Mouse (Mus musculus) adrenal gland, adult 8-10 months (tissue): ENCODE results near the gene Rsph1. TPM values are rescaled to one million over a fixed set of nuclear protein-coding genes. Genes with fewer than 3 reads are reported as not detected.

Source experiments
- DNase-seq: peaks from one replicate; pipeline ENCODE4 v3.0.0; 2022
- total RNA-seq, 4 experiments: library from RNA; stranded (reverse); gene quantifications; 2 replicates each; pipeline ENCODE4 v1.2.4; 2022

Gene Rsph1
- total RNA-seq, 4 experiments from 2014 or later = 3.9 to 14.9 (median 9.1) TPM

DNA sequence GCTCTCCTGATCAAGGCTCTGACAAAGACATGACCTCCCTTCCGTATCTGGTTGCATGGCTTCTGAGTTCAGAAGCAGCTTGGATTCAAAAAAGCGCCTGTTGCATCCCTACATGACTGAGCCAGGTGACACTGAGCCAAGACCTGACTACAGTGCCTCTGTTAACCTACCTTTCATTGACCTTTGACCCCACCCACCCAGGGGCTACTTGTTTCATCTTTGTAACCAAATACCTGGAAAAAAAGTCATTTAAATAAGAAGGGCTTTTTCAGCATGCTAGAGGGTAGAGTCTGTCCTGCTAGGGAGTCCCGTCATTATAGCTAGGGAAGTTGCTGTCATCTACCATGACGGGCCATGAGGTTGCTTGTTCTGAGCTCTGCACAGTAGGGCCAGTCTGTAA is 26.2 kb upstream of the Rsph1 start:
- DNase-seq = no peak

DNA sequence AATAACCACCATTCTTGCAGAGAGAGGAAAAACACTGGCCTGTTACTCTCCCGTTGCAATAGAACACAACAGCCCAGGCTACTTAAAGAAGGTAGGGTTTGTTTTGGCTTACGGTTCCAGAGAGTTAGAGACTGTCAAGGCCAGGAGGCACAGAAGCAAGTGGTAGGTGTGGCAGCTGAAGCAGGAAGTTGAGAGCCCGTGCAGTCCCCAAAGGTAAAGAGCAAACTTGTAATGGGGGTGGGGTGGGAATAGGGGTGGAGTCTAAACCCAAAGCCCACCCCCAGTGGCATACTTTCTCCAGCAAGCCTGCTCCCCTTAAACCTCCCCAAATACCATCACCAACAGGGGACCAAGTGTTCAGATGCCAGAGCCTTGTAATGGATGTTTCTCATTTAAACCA is 23.6 kb upstream of the Rsph1 start:
- DNase-seq = no peak

DNA sequence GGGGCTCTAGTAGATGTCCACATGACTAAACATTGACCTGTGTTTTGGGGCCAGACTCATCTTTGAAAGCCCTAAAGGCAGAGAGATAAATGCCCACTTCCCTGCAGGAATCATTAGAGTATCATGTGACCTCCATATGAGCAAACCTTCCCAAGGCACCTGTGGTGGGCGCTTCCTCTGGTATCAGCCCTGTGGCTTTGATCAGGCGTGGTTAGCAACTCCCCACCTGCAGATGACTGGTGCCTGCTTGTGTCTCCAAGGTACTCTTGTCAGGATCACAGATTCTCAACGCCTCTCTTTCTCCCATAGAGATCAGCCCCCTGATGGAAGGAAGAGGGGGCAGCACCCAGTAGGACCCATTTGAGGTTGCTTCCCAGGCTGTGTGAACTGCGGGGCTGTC is 22.8 kb upstream of the Rsph1 start:
- DNase-seq = no peak

DNA sequence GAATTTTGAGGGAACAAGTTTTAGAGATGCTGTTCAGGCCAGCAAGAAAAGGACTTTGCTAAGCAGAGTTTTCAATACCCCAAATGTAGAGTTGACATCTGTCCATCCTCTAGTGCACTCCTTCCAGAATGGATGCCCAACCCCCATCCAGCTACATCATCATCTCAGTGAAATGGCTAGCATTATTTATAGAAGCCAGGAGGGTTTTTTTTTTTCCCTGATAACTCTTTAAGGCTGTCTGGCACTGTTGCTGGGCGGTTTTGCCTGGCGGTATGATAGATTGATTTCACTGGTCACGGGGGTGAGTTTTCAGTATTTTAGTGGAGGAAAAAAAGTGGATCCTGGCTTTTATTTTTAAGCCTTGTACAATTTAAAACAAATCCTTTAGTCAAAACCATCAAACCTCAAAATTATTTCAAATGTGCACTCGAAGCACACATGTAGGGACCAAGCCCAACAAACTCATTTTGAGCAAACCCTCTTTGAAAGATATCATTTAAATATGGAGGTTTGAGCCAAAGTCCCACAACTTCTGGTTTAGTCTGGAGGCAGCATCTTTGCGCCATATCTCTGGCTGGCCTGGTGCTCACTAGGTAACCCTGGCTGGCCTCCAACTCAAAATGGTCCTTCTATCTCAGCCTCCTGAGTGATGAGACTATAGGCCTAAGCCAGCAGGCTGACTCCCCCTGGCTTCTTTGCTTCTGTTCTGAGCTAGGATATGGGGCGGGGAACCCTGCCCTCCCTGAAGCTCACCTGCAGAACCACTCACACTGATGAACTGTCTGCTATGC is 21.4 kb upstream of the Rsph1 start:
- DNase-seq = no peak

DNA sequence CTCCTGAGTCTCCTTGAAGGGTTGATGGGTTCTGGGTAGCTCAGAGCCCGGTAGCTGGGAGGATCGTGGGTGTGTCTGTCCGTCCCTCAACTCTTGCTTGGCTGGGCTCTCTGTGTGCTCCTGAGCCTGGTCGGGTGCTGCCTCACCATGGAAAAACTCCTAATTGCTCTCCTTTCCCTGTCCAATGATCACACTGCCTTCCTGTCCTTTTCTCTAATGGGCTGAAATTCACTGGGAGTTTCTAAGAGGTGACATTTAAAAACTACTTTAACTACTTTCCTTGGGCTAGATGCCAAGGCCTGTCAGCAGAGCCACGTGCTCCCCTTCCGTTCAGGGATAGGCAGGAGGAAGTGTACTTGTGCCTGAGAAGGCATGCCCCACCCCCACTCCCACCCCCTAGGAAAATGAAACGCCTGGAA is 20.3 kb upstream of the Rsph1 start:
- DNase-seq = peak; percentile 77

DNA sequence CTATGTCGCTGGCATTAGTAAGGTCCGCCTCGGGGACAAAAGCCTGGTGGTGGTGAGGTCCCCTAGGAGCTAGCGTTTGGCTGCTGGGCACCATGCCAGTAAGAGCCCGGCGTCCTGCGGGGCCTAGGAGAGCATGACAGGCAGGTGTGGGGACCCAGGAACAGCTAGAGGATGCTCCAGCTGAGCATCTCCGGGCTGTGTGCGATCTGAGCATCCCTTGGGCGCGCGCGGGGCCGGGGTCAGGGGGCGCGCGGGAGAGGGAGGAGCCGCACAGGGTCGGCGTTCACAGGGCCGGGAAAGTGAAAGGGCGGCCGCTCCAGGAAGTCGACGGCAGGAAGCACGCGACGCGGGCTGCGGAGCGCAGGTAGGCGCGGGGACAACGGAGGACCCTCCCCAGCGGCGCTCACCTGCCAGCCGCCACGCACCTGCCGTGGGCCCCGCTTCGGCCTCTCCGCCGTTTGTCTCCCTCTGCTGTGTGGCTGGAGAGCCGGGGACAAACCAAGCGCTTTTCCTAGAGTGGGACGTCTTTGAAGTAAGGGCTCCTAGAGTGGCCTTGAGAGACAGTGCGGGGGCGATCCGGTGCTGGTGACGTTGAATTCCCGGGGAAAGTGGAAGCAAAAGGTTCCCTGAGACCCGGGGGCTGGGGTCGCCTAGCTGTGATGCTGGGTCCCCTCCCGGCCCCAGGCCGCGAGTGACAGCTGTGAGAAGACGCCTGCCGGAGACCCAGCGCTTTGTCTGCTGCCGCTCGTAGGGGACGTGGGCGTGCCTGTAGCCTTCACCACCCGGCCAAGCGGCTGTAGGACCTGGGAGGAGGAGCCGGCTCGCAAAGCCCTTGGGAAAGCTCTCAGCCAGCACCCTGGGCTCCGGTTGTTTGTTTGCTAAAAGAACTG is 19.0 kb upstream of the Rsph1 start:
- DNase-seq = peak; percentile 87

DNA sequence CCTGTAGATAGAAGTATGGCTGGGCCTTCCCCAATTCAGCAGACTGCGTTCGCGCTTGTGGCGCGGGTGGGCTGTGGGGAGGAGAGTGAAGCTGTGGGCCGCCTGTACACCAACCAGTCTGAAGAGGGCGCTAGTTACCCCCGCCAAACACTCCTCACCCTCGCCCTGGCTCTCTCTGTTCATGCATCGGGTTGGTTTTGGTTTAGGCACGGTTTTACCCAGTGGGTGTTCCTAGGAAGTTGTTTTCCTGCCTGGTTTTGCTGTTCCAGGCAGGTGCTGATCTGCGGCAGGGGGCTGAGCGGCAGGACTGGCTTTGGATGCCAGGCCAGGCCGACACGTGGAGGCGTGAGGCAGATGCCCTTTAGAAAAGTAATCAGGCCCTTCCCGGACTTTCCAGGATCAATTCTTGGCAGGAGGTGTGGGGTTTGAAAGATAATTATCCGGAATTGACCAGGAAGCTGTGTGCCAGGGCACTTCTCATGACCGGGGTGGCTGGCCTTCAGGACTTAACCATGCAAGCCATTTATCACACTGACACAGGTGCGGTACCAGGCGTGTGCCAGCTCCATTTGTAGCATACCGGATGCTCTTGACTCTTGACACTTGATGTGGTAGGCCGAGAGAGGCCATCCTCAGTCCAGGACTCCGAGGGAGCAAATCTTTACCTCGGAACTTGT is 18.2 kb upstream of the Rsph1 start:
- DNase-seq = no peak

DNA sequence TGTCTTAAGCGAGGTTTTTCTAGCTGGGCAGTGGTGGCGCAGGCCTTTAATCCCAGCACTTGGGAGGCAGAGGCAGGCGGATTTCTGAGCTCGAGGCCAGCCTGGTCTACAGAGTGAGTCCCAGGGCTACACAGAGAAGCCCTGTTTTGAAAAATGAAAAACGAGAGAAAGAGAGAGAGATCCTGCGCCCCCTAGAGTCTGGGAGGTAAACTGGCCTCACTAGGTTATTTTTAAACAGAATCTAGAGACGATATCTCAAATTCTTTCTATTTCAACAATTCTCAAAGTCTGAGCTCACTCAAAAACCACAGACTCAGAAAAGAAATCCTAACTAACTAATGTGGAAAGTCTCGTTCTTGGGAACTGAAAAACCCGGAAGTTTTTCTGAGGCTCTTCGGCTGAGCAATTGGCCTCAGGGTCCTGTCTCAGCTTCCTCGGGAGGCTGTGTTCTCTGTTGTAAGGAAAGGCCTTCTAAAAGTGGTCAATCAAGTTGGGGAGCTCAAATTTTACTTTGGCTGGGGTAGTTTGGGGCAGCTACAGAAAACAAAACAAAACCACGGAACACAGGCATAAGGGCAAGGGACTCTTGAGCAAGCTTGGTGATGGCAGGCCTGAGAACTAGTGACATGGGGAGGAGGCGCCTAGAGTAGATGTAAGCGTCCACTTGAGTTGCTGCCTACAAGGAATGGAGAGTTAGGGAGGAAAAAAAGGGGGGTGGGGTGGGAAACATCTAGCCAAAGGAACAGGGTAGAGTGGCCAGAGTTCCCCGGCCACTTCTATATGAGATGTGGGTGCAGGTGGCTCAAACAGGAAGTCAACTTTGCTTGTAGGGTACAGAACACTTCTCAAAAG is 17.4 kb upstream of the Rsph1 start:
- no peak for DNase-seq

DNA sequence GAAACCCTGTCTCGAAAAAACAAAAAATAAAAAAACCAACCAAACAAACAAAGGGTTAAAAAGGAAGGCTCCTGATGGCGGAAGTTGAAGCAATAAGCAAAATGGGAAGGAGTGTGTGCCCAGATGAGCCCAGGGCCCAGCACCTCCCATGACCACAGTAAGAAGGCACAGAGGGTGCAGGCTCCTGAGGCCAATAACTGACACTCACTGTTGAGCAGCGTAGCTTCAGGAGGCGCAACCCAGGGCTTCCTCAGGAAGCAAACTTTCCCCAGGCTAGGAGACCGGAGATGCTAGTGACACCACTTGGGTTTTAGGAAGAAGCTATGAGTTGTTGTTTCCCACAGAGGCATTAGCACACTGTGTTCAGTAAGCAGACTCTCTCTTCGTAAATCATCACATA is 13.7 kb upstream of the Rsph1 start:
- no peak for DNase-seq

DNA sequence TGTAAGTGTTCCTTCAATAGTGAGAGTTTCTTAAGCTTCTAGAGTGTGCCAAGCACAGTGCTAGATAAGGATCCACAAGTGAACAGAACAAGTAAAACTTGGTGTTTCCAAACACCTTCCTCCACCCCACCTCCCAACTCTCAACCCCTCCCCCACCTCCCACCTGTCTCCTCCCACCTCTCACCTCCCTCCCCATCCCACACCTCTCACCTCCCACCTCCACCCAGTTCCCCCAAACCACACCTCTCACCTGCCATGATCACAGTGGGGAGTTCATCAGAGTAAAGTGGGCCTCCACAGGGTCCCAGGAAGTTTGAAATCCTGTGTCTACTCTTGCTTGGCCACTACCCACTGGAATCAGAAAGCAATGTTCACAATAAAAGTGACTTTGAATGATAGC is 13.1 kb upstream of the Rsph1 start:
- no peak for DNase-seq

DNA sequence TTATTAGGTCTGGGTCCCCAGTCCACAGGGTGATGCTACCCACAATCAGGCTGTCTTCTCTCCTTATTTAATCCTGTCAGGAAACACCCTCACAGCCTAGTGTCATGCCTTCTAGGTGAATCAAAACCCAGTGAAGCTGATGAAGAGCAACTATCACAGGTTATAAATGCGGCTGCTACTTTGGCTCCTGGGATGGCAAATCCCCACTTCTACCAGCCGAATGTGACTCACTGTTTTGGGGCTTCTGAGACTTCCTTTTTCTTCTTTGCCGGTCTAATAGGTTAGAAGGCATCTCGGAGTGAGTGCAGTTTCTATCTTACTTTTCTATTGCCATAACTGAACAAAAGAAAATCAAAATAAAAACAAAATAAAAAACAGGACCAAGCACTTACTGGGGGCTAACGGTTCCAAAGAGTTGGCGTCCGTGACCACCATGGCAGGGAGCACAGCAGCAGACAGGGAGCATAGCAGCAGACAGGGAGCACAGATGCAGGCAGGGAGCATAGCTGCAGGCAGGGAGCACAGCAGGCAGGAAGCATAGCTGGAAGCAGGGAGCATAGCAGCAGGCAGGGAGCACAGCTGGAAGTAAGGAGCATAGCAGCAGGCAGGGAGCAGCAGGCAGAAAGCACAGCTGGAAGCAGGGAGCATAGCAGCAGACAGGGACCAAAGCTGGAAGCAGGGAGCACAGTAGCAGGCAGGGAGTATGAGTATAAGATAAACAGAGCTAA is 12.0 kb upstream of the Rsph1 start:
- no peak for DNase-seq

DNA sequence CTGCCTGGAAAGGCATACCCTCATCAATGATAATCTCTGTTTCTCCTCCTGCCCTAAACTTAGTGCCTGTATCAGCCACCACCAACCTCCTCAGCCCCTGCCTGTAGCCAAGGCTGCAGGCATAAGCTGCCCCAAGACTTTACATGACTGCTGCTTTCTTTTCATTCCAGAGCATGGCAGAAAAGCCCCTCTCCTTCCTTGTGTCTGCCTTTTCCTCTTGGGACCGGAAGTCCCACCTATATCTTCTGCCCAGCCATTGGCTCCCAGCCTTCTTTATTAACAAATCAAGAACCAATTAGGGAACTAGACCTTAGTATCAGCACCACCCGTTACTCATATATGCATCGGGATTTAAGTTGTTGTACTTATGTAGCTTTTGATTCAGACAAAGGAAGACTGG is 10.0 kb upstream of the Rsph1 start:
- DNase-seq = no peak

DNA sequence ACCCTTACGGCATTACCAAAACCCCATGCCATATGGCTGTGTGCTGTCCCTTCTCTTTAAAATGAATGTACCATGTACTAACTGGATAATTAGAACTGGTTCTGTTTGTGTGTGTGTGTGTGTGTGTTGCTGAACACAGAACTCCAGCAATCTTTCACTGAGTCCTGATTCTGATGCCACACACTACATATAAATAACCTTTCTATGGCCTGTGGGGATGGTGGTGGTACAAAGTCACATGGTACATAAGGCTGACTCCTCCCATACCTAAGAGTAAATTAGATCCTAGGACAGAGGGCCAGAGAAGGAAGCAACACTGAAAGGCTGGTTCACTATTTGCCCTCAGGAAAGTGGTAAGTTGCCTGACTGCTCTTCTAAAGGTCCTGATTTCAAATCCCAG is 9.3 kb upstream of the Rsph1 start, which contains the start of gene Slc37a1:
Slc37a1 (plus strand) TSS at position 301 of the 400 bp plus-strand sequence.
- DNase-seq = no peak

DNA sequence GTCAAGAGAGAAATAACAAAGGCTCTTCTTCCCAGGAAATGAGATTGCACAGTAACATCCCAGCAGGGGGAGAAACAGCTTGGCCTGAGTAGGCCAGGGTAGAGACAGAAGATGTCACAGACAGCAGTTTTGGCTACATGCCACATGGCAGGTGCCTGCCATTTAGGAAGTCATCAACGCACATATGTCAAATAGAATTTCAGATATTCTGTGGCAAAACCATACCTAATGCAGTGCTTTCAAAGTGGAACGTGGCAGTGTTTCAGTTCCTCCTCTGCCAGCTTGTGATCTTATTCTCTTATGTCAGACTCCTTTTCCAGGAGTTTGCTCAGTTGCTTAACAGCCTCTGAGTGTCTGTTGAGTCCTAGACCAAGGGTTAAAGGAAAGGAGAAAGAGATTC is 8.7 kb upstream of the Rsph1 start:
- no peak for DNase-seq

DNA sequence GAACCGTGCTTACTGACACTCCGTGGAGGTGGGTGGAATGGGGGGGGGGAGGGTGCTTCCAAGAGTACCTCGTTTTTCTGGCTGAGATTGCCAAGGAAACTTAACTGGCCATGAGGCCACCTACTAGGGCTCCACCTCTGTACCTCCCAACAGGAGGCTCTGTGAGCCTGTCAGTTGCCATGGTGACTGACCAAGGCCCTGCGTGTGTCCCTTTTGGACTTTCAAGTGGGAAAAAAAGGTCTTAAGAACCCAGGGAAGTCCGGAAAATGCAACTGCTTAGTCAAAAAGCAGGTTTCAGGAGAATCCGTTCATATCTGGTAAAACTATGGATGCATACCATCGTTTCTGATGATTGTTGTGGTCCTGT is 5.5 kb upstream of the Rsph1 start:
- no peak for DNase-seq

DNA sequence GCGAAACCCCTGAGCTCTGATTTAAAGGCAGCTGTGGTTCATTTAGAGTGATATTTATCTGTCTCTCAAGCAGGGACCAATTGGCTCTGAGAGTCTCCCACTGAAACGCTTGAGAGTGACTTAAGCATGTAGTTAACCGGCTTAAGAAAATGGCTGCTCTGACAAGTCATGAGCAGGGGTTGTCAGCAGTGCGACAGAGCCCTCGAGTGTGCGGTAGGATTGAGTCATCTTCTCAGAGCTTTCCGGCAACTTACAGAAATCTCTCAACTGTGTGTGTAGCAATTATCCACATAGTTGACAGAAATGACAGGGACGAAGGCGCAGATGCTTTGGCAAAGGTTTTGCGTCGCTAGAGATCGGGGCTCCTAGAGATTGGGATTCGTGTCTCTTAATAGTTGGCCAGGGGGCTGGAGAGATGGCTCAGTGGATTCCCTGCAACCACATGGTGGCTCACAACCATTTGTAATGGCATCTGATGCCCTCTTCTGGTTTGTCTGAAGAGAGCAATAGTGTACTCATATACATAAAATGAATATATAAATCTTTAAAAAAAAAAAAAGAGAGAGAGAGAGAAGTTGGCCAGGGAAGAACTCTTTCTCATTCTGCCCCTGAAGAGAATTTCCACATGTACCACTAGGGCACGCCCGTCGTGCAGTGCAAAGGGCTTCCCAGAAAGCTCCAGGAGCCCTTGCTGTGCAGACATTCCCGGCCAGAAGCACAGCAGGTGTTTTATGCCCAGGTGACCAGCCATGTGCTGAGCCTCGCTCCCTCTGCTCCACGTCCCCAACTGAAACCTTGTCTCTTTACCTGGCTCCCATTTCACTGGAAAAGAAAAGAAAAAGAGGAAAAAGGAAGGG is 4.9 kb upstream of the Rsph1 start:
- no peak for DNase-seq

DNA sequence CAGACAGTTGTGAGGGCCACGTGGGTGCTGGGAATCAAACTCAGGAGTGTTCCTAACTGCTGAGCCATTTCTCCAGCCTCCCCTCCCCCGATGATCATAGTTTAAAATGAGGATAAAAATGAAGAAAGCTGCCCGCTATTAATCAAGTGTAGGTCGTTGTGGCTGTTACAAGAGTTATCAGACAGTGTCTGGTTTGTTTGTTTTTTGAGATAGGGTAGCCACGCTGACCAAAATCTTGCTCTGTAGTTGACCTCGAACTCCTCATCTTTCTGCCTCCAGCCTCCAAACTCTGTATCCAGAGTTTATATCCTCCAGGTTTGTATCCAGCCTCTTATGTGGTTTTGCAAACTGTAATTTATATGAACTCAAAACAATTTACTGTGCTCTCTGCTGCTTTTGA is 3.1 kb upstream of the Rsph1 start:
- DNase-seq = no peak

DNA sequence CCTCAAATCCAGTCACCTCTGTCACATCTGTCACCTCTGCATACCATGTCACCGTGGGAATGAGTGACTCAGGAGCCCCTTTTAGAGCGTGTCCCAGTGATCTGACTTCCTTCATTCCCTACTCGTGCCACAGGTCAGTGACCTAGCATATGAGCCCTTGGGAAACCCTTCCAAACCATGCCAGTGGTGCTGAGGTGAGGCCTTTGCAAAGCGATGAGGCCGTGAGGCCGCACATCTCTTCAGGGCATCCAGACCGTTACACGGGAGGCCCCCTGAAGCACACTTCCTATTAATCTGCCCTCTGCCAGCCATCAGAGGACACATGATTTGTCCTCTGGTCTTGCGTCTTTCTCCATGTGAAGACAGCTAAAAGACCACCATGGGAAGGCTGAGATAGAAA is 2.4 kb upstream of the Rsph1 start:
- DNase-seq = no peak

DNA sequence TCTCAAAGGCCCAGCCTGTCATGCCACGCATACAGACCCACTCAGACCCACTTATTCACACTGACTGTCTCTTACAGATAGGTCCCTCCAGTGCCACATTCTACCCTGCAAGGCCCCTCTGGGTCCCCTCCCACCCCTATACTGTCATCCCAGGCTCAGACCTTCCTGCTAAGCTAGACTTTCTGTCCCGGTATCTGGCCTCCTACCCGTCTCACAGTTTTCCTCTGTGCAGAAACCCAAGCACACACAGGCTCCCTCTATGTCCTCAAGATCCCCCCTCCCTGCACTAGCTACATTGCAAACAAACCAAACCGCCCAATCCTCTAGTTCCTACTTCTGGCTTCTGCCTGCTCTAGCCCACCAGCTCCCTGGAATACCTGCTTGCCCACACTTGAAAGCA is 748 bp upstream of the Rsph1 start:
- no peak for DNase-seq

DNA sequence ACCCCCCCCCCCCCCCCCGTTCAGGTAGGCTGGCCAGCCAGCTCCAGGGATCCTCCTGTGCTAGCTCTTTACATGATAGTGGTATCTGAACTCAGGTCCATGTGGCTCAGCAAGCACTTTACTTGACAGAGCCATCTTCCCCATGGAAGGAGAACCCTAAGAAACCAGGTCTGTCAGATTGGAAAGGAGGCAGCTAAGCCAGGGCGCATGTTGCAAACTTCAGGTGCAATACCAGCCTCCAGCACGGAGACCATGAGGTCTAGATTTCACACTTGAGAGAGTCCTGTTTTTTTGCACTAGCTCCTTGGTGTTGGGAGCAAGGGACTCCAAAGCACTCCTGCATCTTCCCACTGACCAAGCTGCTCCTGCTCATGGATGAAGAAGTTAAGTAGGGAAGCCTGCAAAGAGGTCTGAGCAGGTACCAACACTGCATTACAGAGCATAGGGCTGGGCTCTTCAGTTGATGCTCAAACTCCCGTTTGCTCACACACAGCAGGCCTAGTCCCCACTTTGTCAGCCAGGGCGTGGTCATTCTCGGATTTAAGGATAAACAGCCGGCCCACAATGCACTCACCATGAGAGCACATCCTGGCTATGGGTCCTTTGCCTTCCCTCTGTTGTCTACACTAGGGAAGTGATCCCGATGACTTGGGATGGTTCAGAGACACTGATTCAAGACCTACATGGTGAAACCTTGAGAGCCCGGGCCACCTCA is 819 bp downstream of the Rsph1 start:
- no peak for DNase-seq
